Mouse (Mus musculus): ENCODE measurements at regions not wholly inside any gene's neighbourhood (a gene's known extent, or its start where the extent isn't known, plus 50 kb on each side); places are given as distances from the start of the nearest gene placed in this dataset.

GRCm38 (mm10) chr1:143946933-143947332, 57.0 kb downstream of the Rgs2 start:
- TF ChIP-seq POLR2A (IDR thresholded peaks at IDR 0.05; ENCODE audit: low read depth, low read length) (no peak), CTCF (IDR thresholded peaks at IDR 0.05; ENCODE audit: extremely low read depth, insufficient read length, insufficient replicate concordance, low read depth, low read length) (no peak)
- Histone ChIP-seq H3K36me3 (ENCODE audit: control insufficient read depth, insufficient read depth, low read length) (no peaks in the 10 kb centered on the region), H3K4me1 (ENCODE audit: control insufficient read depth, insufficient read depth, insufficient read length, low read length) (no peaks in the 10 kb centered on the region), H3K4me3 (ENCODE audit: low read depth, low read length) (no peak overlapping the region), H3K27ac (ENCODE audit: insufficient read depth, low read depth, low read length) (no peak overlapping the region), H3K27me3 (ENCODE audit: control insufficient read depth, insufficient read depth, low read length) (no peaks in the 10 kb centered on the region)

DNA sequence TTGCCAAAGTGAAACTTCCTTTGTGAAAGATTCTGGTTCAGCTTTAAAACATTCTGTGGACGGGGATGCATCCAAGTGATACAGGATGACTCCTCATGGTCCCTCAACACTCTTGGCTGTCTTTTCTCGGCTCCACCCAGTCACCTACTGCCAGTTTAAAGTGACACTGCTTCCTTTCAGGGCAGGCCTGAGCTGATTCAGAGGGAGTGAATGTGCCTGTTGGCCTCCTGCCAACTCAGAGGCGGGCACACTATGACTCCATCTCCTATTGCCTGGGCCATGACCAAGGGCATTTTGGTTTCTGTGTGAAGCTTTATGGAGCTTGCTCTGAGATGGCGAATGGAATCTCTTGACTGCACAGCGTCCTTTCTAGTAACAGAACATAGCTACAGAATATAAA, 62.5 kb downstream of the Rgs2 start:
- Histone ChIP-seq H3K27me3 (ENCODE audit: control insufficient read depth, insufficient read depth, low read length) (no peaks in the 10 kb centered on the region), H3K4me1 (ENCODE audit: control insufficient read depth, insufficient read depth, insufficient read length, low read length) (no peaks in the 10 kb centered on the region), H3K36me3 (ENCODE audit: control insufficient read depth, insufficient read depth, low read length) (no peaks in the 10 kb centered on the region), H3K27ac (ENCODE audit: insufficient read depth, low read depth, low read length) (no peak overlapping the region), H3K4me3 (ENCODE audit: low read depth, low read length) (no peak overlapping the region)
- TF ChIP-seq CTCF (IDR thresholded peaks at IDR 0.05; ENCODE audit: extremely low read depth, insufficient read length, insufficient replicate concordance, low read depth, low read length) (no peak), POLR2A (IDR thresholded peaks at IDR 0.05; ENCODE audit: low read depth, low read length) (no peak)
- 63% methylated on average over 5 of the region's 5 CpGs for WGBS

- TF ChIP-seq CTCF (IDR thresholded peaks at IDR 0.05; ENCODE audit: extremely low read depth, insufficient read length, insufficient replicate concordance, low read depth, low read length) (no peak), POLR2A (IDR thresholded peaks at IDR 0.05; ENCODE audit: low read depth, low read length) (no peak)
- H3K4me1 ChIP-seq (ENCODE audit: control insufficient read depth, insufficient read depth, insufficient read length, low read length): no peaks in the 10 kb centered on the region
- H3K4me3 ChIP-seq (ENCODE audit: low read depth, low read length): no peak overlapping the region
- no peaks in the 10 kb centered on the region for H3K36me3 ChIP-seq (ENCODE audit: control insufficient read depth, insufficient read depth, low read length)
- 46% methylated on average over 2 of the region's 2 CpGs for WGBS
- H3K27me3 ChIP-seq (ENCODE audit: control insufficient read depth, insufficient read depth, low read length): no peaks in the 10 kb centered on the region
- H3K27ac ChIP-seq (ENCODE audit: insufficient read depth, low read depth, low read length): no peak overlapping the region
Observed at GRCm38 (mm10) chr1:143939511-143939910, 64.5 kb downstream of the Rgs2 start.

- H3K27me3 ChIP-seq (ENCODE audit: control insufficient read depth, insufficient read depth, low read length): no peaks in the 10 kb centered on the region
- H3K27ac ChIP-seq (ENCODE audit: insufficient read depth, low read depth, low read length): no peak overlapping the region
- no peaks in the 10 kb centered on the region for H3K4me1 ChIP-seq (ENCODE audit: control insufficient read depth, insufficient read depth, insufficient read length, low read length)
- TF ChIP-seq POLR2A (IDR thresholded peaks at IDR 0.05; ENCODE audit: low read depth, low read length): no peak
- no peak for TF ChIP-seq CTCF (IDR thresholded peaks at IDR 0.05; ENCODE audit: extremely low read depth, insufficient read length, insufficient replicate concordance, low read depth, low read length)
- WGBS: 59% methylated on average over 3 of the region's 3 CpGs
- no peaks in the 10 kb centered on the region for H3K36me3 ChIP-seq (ENCODE audit: control insufficient read depth, insufficient read depth, low read length)
- no peak overlapping the region for H3K4me3 ChIP-seq (ENCODE audit: low read depth, low read length)
Observed at GRCm38 (mm10) chr1:143938569-143938968, 65.4 kb downstream of the Rgs2 start.

DNA sequence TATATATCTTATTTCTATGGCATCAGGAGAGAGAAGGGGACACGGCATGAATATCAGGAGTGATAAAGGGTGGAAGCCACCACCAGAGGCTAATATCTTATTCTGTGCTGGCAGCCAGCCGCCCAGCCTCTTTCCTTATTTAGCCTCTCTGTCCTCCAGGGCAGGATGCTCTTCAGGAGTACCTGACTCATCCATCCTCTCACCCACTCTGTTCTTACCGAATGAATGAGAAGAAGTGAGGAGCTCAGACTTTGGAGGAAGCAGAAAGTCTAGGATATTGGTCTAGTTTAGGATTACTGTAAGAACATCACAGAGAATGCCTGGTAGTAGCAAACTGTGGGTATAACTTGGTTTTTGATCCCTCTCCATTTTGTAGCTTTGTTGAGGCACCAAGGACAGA, 73.2 kb downstream of the Rgs2 start:
- H3K27me3 ChIP-seq (ENCODE audit: control insufficient read depth, insufficient read depth, low read length): no peaks in the 10 kb centered on the region
- 87% methylated on average over 3 of the region's 3 CpGs for WGBS
- no peak overlapping the region for H3K4me3 ChIP-seq (ENCODE audit: low read depth, low read length)
- TF ChIP-seq CTCF (IDR thresholded peaks at IDR 0.05; ENCODE audit: extremely low read depth, insufficient read length, insufficient replicate concordance, low read depth, low read length): no peak
- TF ChIP-seq POLR2A (IDR thresholded peaks at IDR 0.05; ENCODE audit: low read depth, low read length): no peak
- H3K36me3 ChIP-seq (ENCODE audit: control insufficient read depth, insufficient read depth, low read length): no peaks in the 10 kb centered on the region
- H3K4me1 ChIP-seq (ENCODE audit: control insufficient read depth, insufficient read depth, insufficient read length, low read length): no peaks in the 10 kb centered on the region
- H3K27ac ChIP-seq (ENCODE audit: insufficient read depth, low read depth, low read length): no peak overlapping the region

DNA sequence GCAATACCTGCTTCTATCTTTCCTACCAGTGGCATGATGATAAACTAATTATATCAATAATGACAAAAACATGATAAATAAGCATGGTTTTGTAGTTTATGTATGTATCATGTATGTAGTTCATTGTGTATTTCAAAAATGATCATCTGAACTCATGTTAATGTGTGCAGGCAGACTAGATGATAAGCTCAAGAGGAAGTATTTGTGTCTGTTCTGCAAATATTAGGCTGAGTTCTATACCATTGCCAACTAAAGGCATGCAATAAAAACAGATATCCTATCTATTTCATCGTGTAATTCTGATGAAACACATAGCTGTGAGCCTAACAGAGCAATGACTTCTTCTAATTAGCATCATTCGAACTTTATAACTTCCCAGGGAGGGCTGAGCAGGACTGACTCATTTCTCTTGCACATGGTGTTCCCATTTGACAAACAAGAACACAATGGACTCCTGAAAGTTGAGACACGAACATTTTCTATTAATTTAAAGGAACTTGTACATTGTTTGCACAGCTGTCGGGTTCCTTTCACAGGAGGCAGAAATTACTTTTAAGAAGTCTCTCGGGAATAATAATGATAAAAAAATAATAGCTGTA, 74.3 kb downstream of the Rgs2 start:
- WGBS: 33% methylated on average over 5 of the region's 5 CpGs
- TF ChIP-seq POLR2A (IDR thresholded peaks at IDR 0.05; ENCODE audit: low read depth, low read length) (no peak), CTCF (IDR thresholded peaks at IDR 0.05; ENCODE audit: extremely low read depth, insufficient read length, insufficient replicate concordance, low read depth, low read length) (no peak)
- Histone ChIP-seq H3K27me3 (ENCODE audit: control insufficient read depth, insufficient read depth, low read length) (no peaks in the 10 kb centered on the region), H3K27ac (ENCODE audit: insufficient read depth, low read depth, low read length) (no peak overlapping the region), H3K4me1 (ENCODE audit: control insufficient read depth, insufficient read depth, insufficient read length, low read length) (no peaks in the 10 kb centered on the region), H3K36me3 (ENCODE audit: control insufficient read depth, insufficient read depth, low read length) (no peaks in the 10 kb centered on the region), H3K4me3 (ENCODE audit: low read depth, low read length) (no peak overlapping the region)

GRCm38 (mm10) chr1:143922499-143922898, 81.5 kb downstream of the Rgs2 start:
- H3K4me3 ChIP-seq (ENCODE audit: low read depth, low read length): no peak overlapping the region
- no peak overlapping the region for H3K27ac ChIP-seq (ENCODE audit: insufficient read depth, low read depth, low read length)
- H3K27me3 ChIP-seq (ENCODE audit: control insufficient read depth, insufficient read depth, low read length): no peaks in the 10 kb centered on the region
- 36% methylated on average over 1 of the region's 1 CpGs for WGBS
- no peaks in the 10 kb centered on the region for H3K4me1 ChIP-seq (ENCODE audit: control insufficient read depth, insufficient read depth, insufficient read length, low read length)
- no peaks in the 10 kb centered on the region for H3K36me3 ChIP-seq (ENCODE audit: control insufficient read depth, insufficient read depth, low read length)
- no peak for TF ChIP-seq POLR2A (IDR thresholded peaks at IDR 0.05; ENCODE audit: low read depth, low read length)
- TF ChIP-seq CTCF (IDR thresholded peaks at IDR 0.05; ENCODE audit: extremely low read depth, insufficient read length, insufficient replicate concordance, low read depth, low read length): no peak

Measured in small intestine, adult 2 months (tissue).